Mouse (Mus musculus): Measurements from ENCODE around the gene Setd7.

- TF ChIP-seq CTCF (conservative IDR thresholded peaks at IDR 0.05 in 1 of 2, IDR thresholded peaks at IDR 0.05 in 1 of 2; ENCODE audit: low read depth in 2 of 2, low read length in 2 of 2): no peak
- TF ChIP-seq ZC3H11A (IDR thresholded peaks at IDR 0.05; ENCODE audit: low read depth, low read length): no peak
- TF ChIP-seq MYC (IDR thresholded peaks at IDR 0.05; ENCODE audit: low read depth, low read length): no peak
- TF ChIP-seq RAD21 (IDR thresholded peaks at IDR 0.05; ENCODE audit: low read depth, low read length): no peak
- no peak for TF ChIP-seq USF1 (IDR thresholded peaks at IDR 0.05; ENCODE audit: low read depth, low read length)
- no peak for TF ChIP-seq ZNF384 (IDR thresholded peaks at IDR 0.05; ENCODE audit: low read depth, low read length)
- no peak for TF ChIP-seq JUN (IDR thresholded peaks at IDR 0.05; ENCODE audit: insufficient read depth, low read depth, low read length)
- no peak for TF ChIP-seq POLR2AphosphoS2 (IDR thresholded peaks at IDR 0.05; ENCODE audit: low read depth, low read length)
- no peak for TF ChIP-seq POLR2A (IDR thresholded peaks at IDR 0.05; ENCODE audit: low read depth, low read length)
- no peak for TF ChIP-seq MAX (IDR thresholded peaks at IDR 0.05; ENCODE audit: low read length)
- no peak for TF ChIP-seq GABPA (IDR thresholded peaks at IDR 0.05; ENCODE audit: insufficient replicate concordance, low read depth, low read length)
Measured at GRCm38 (mm10) chr3:51494466-51494865, 66.2 kb downstream of the Setd7 start.

Measured in CH12.LX (cell line).